Mouse (Mus musculus): ENCODE results near the gene Efcab7. TPM values are rescaled to one million over a fixed set of nuclear protein-coding genes. Genes with fewer than 3 reads are reported as not detected.

Efcab7 gene
- 15.2 TPM for polyA plus RNA-seq (2012; fragmentation: generic; extraction: Trizol)
- long read RNA-seq, experiment 1, result 0 reads
- long read RNA-seq, experiment 2, partial matches to known transcripts, result 1 of 4 reads
- long read RNA-seq, experiment 2, other reads (novel, unspliced or antisense), result 3 of 4 reads

DNA sequence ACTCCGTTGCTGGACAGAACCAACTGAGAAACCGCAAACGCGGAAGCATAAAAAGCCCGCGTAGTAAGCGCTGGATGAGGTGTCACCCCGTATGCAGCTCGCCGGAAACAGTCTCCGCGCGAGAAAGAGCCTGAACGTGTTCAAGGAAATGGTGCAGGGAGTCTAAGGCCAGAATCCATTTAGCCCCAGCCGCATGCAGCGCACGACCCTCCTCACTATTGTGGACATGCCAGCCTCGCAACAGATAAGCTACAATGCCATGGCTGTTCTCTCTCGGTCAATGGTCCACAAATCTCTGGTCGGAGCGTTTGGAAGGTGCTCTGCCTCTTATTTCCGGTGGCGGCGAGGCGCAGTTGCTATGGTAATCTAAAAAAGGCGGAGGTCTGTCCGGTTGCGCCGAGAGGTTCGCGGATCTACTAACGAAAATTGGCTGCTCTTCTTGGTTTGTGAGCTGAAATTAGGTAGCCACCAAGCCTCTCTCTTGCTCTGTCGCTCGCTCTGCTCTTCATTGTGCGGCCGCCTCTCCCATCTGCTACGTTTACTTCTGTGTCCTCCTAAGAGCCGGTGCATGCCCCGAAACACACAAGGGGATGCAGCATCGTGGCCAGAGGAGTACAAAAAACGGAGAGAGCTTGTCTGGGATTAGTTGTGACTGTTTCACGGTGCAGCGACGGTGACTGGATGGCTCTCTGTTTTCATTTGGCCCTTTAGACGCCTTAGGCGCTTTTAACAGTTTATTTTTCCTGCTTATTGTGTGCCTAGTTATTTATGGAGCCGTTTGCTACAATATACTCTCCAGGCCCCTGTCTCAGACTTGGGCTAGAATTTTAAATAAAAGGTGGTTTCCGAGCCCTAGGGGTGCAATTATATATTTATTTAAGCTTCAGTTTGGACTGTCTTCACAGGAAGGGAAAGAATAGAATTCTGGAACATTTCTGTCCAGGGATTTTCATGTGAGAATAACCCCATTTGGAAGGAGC is at the start of gene Efcab7:
Gene Efcab7 (plus strand): TSS at position 105 of the 980 bp plus-strand sequence.
- peaks cover 7% of the 10 kb centered on the region for H3K36me3 ChIP-seq (ENCODE audit: control insufficient read depth, insufficient read depth)
- H3ac ChIP-seq (ENCODE audit: control insufficient read depth, insufficient read length, low read depth), result peak within 1 kb of the TSS; percentile 80
- no peaks in the 10 kb centered on the region for H3K27me3 ChIP-seq (ENCODE audit: control insufficient read depth, insufficient read depth, insufficient read length)
- peak within 1 kb of the TSS; percentile 77 for H3K4me3 ChIP-seq (ENCODE audit: insufficient read depth, poor library complexity, severe bottlenecking)
- peaks cover 15% of the 10 kb centered on the region for H3K79me3 ChIP-seq (ENCODE audit: low read depth)
- peaks cover 34% of the 10 kb centered on the region for H3K79me2 ChIP-seq (ENCODE audit: control insufficient read depth, insufficient read depth)
- TF ChIP-seq MAX (IDR thresholded peaks at IDR 0.05) (peak; percentile 64), MYOG (IDR thresholded peaks at IDR 0.05; ENCODE audit: control insufficient read depth, extremely low read depth, insufficient read length) (no peak)

DNA sequence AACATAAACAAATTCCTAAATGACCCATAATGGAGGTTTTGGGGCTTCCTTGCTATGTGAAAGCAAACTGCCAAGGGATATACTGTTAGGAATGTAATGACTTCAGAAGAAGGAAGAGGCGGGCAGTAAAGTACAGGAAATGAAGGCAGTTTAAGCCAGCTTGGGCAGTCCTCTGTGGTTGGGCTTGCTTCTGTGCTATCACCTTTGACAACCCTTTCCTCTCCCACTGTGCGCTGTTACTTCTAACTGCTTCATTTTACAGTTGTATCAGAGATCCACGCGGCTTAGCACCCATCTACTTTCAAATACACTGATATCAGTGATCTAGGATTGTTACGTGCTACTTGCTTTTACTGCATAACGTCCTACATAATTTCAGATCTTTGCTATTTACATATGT is 36.6 kb upstream of the Efcab7 start:
- no peaks in the 10 kb centered on the region for H3K79me2 ChIP-seq (ENCODE audit: control insufficient read depth, insufficient read depth)
- H3ac ChIP-seq (ENCODE audit: control insufficient read depth, insufficient read length, low read depth), result no peak overlapping the region
- H3K79me3 ChIP-seq (ENCODE audit: low read depth), result no peaks in the 10 kb centered on the region
- H3K36me3 ChIP-seq (ENCODE audit: control insufficient read depth, insufficient read depth), result no peaks in the 10 kb centered on the region
- TF ChIP-seq CTCF (IDR thresholded peaks at IDR 0.05; ENCODE audit: control insufficient read depth, insufficient read depth, insufficient read length), result no peak
- no peak for TF ChIP-seq USF1 (IDR thresholded peaks at IDR 0.05; ENCODE audit: low read depth)
- TF ChIP-seq MYOG (IDR thresholded peaks at IDR 0.05; ENCODE audit: control insufficient read depth, extremely low read depth, insufficient read length), result no peak
- no peak for TF ChIP-seq MAX (IDR thresholded peaks at IDR 0.05)
- TF ChIP-seq MYOD1 (IDR thresholded peaks at IDR 0.05; ENCODE audit: control insufficient read depth, insufficient read length, low read depth), result no peak
- TF ChIP-seq CEBPB (IDR thresholded peaks at IDR 0.05; ENCODE audit: low read depth), result no peak
- TF ChIP-seq FOSL1 (IDR thresholded peaks at IDR 0.05; ENCODE audit: insufficient read depth, low read length, poor library complexity, severe bottlenecking), result no peak
- H3K4me3 ChIP-seq (ENCODE audit: insufficient read depth, poor library complexity, severe bottlenecking), result no peak overlapping the region
- H3K27me3 ChIP-seq (ENCODE audit: control insufficient read depth, insufficient read depth, insufficient read length), result no peaks in the 10 kb centered on the region

- no peaks in the 10 kb centered on the region for H3K36me3 ChIP-seq (ENCODE audit: control insufficient read depth, insufficient read depth)
- no peak overlapping the region for H3K4me3 ChIP-seq (ENCODE audit: insufficient read depth, poor library complexity, severe bottlenecking)
- no peak overlapping the region for H3ac ChIP-seq (ENCODE audit: control insufficient read depth, insufficient read length, low read depth)
- H3K79me2 ChIP-seq (ENCODE audit: control insufficient read depth, insufficient read depth), result no peaks in the 10 kb centered on the region
- no peaks in the 10 kb centered on the region for H3K79me3 ChIP-seq (ENCODE audit: low read depth)
- H3K27me3 ChIP-seq (ENCODE audit: control insufficient read depth, insufficient read depth, insufficient read length), result no peaks in the 10 kb centered on the region
- TF ChIP-seq FOSL1 (IDR thresholded peaks at IDR 0.05; ENCODE audit: insufficient read depth, low read length, poor library complexity, severe bottlenecking) (no peak), CEBPB (IDR thresholded peaks at IDR 0.05; ENCODE audit: low read depth) (no peak), MYOG (IDR thresholded peaks at IDR 0.05; ENCODE audit: control insufficient read depth, extremely low read depth, insufficient read length) (no peak), CTCF (IDR thresholded peaks at IDR 0.05; ENCODE audit: control insufficient read depth, insufficient read depth, insufficient read length) (no peak), MAX (IDR thresholded peaks at IDR 0.05) (no peak), MYOD1 (IDR thresholded peaks at IDR 0.05; ENCODE audit: control insufficient read depth, insufficient read length, low read depth) (no peak), USF1 (IDR thresholded peaks at IDR 0.05; ENCODE audit: low read depth) (no peak)
Observed at GRCm38 (mm10) chr4:99816697-99817460, 12.1 kb upstream of the Efcab7 start.

- Histone ChIP-seq H3K79me3 (ENCODE audit: low read depth) (peaks cover 15% of the 10 kb centered on the region), H3K27me3 (ENCODE audit: control insufficient read depth, insufficient read depth, insufficient read length) (no peaks in the 10 kb centered on the region), H3K36me3 (ENCODE audit: control insufficient read depth, insufficient read depth) (peaks cover 7% of the 10 kb centered on the region), H3K79me2 (ENCODE audit: control insufficient read depth, insufficient read depth) (peaks cover 32% of the 10 kb centered on the region), H3ac (ENCODE audit: control insufficient read depth, insufficient read length, low read depth) (no peak overlapping the region), H3K4me3 (ENCODE audit: insufficient read depth, poor library complexity, severe bottlenecking) (peak overlapping the region; percentile 77)
- TF ChIP-seq CEBPB (IDR thresholded peaks at IDR 0.05; ENCODE audit: low read depth), result no peak
- no peak for TF ChIP-seq MAX (IDR thresholded peaks at IDR 0.05)
- TF ChIP-seq USF1 (IDR thresholded peaks at IDR 0.05; ENCODE audit: low read depth), result no peak
- TF ChIP-seq MYOD1 (IDR thresholded peaks at IDR 0.05; ENCODE audit: control insufficient read depth, insufficient read length, low read depth), result no peak
- TF ChIP-seq MYOG (IDR thresholded peaks at IDR 0.05; ENCODE audit: control insufficient read depth, extremely low read depth, insufficient read length), result no peak
- TF ChIP-seq CTCF (IDR thresholded peaks at IDR 0.05; ENCODE audit: control insufficient read depth, insufficient read depth, insufficient read length), result no peak
Observed at GRCm38 (mm10) chr4:99828337-99828736, 661 bp upstream of the Efcab7 start.

- H3K79me3 ChIP-seq (ENCODE audit: low read depth), result peaks cover 15% of the 10 kb centered on the region
- no peak overlapping the region for H3ac ChIP-seq (ENCODE audit: control insufficient read depth, insufficient read length, low read depth)
- peaks cover 34% of the 10 kb centered on the region for H3K79me2 ChIP-seq (ENCODE audit: control insufficient read depth, insufficient read depth)
- TF ChIP-seq MAX (IDR thresholded peaks at IDR 0.05) (no peak), MYOG (IDR thresholded peaks at IDR 0.05; ENCODE audit: control insufficient read depth, extremely low read depth, insufficient read length) (no peak), FOSL1 (IDR thresholded peaks at IDR 0.05; ENCODE audit: insufficient read depth, low read length, poor library complexity, severe bottlenecking) (no peak), MYOD1 (IDR thresholded peaks at IDR 0.05; ENCODE audit: control insufficient read depth, insufficient read length, low read depth) (no peak), CEBPB (IDR thresholded peaks at IDR 0.05; ENCODE audit: low read depth) (no peak), USF1 (IDR thresholded peaks at IDR 0.05; ENCODE audit: low read depth) (no peak), CTCF (IDR thresholded peaks at IDR 0.05; ENCODE audit: control insufficient read depth, insufficient read depth, insufficient read length) (no peak)
- peak overlapping the region; percentile 77 for H3K4me3 ChIP-seq (ENCODE audit: insufficient read depth, poor library complexity, severe bottlenecking)
- H3K36me3 ChIP-seq (ENCODE audit: control insufficient read depth, insufficient read depth), result peaks cover 7% of the 10 kb centered on the region
- H3K27me3 ChIP-seq (ENCODE audit: control insufficient read depth, insufficient read depth, insufficient read length), result no peaks in the 10 kb centered on the region
Observed at GRCm38 (mm10) chr4:99828739-99829093, 282 bp upstream of the Efcab7 start.

All from C2C12 (cell line).